Mouse (Mus musculus) hindbrain, embryonic 15.5 days (tissue): Measurements from ENCODE around the gene Sct. TPM values are rescaled to one million over a fixed set of nuclear protein-coding genes. Genes with fewer than 3 reads are reported as not detected.
A peak's percentile ranks its signal among the peaks of the same experiment; 100 is the strongest.

Experiments
- ATAC-seq: fragments of 200-750 bp; cut with Nextera tagmentation; 2 replicates; pipeline ENCODE4 v1.8.0; 2017; ENCODE audit warnings: low read depth, moderate number of reproducible peaks, moderate TSS enrichment; ENCODE audit not compliant: low FRiP score
- H3K27ac ChIP-seq: fragments of 300-500 bp; sonication (generic); replicated peaks from 2 replicates; pipeline ENCODE4 v1.5.1; 2015; ENCODE audit warnings: mild to moderate bottlenecking, inconsistent platforms
- H3K27me3 ChIP-seq: fragments of 300-500 bp; sonication (generic); 2 replicates; pipeline ENCODE4 v1.6.1; 2015; ENCODE audit warnings: control low read depth, inconsistent platforms
- H3K36me3 ChIP-seq: fragments of 300-500 bp; sonication (generic); 2 replicates; pipeline ENCODE4 v1.6.1; 2015; ENCODE audit warnings: control low read depth, inconsistent platforms
- H3K4me1 ChIP-seq: fragments of 300-500 bp; sonication (generic); replicated peaks from 2 replicates; pipeline ENCODE4 v1.6.1; 2015; ENCODE audit warnings: control low read depth, inconsistent platforms
- H3K4me2 ChIP-seq: fragments of 300-500 bp; sonication (generic); 2 replicates; pipeline ENCODE4 v1.6.1; 2015; ENCODE audit warnings: moderate library complexity, mild to moderate bottlenecking, inconsistent platforms
- H3K4me3 ChIP-seq: fragments of 300-500 bp; sonication (generic); 2 replicates; pipeline ENCODE4 v1.5.1; 2015; ENCODE audit warnings: mild to moderate bottlenecking, inconsistent platforms
- H3K9ac ChIP-seq: fragments of 300-500 bp; sonication (generic); 2 replicates; pipeline ENCODE4 v1.6.1; 2015; ENCODE audit warnings: inconsistent platforms
- H3K9me3 ChIP-seq: fragments of 300-500 bp; sonication (generic); 2 replicates; pipeline ENCODE4 v1.6.1; 2016; ENCODE audit warnings: control low read depth, inconsistent platforms
- WGBS: fragments of 180-500 bp; shearing (Covaris S2); methylation state at CpG from one replicate; pipeline ENCODE4 v1.1.7; 2015; 5-methylcytosine and 5-hydroxymethylcytosine counted together
- polyA plus RNA-seq: library from polyadenylated mRNA; unstranded; fragments of >200 nt; fragmentation: Nextera tagmentation; extraction: Ambion mirVana; gene quantifications from 2 replicates; pipeline ENCODE4 v1.2.1, GENCODE M21; 2015

Sct gene
- polyA plus RNA-seq, 1 experiment from 2014 or later = 2.8 TPM

DNA sequence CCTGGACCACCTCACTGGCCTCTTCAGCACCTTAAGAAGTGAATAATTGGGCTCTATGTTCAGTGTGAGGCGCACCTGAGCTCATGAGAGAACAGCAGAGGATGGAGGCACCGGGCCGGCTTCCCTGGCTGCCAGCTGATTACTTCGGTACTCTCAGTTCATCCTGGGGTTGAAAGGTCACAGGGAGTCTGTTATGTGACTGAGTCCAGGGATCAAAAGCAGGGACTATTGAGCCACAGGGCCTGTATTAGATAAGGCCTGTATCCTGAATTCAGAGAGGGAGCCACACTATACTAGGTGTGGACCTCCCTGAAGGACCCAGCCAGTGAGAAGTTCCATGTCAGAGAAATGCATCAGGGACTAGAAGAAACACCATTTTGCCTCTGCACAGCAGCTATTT lies 25.6 kb upstream of the Sct start:
- ATAC-seq = no peak
- WGBS = 94% methylated on average over 4 of the region's 4 CpGs
- Histone ChIP-seq H3K27ac (no peak overlapping the region), H3K36me3 (peaks cover 93% of the 10 kb centered on the region), H3K4me3 (no peak overlapping the region), H3K27me3 (no peaks in the 10 kb centered on the region), H3K9ac (no peak overlapping the region), H3K4me2 (no peak overlapping the region), H3K4me1 (no peaks in the 10 kb centered on the region), H3K9me3 (no peaks in the 10 kb centered on the region)

DNA sequence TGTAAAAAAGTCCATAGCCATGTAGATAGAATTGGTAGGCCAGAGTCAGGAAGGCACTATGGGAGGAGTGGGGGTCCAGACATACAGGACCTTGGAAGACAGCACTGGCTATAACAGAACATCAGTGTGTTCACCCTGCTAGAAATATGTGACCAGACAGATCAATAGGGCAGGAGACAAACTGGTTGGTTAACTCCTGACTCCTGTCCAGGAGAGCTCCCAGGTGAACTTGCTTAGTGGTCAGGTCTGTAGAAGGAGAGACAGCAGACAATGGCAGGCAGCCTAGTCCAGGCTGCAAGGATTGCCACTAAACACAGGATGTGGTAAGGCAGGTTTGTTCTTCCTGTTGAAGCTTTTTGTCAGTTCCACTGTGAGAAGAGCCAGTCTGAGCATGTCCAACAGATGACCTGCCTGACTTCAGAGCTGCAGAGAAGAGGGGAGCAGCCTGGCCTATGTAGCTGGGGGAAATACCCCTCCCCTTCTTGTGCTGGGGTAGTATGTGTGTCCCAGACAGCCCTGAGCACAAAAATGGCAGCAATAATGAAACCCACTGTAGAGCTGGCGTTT lies 23.9 kb upstream of the Sct start:
- peaks cover 81% of the 10 kb centered on the region for H3K36me3 ChIP-seq
- WGBS = 88% methylated on average over 1 of the region's 1 CpGs
- no peak overlapping the region for H3K4me3 ChIP-seq
- no peaks in the 10 kb centered on the region for H3K27me3 ChIP-seq
- no peaks in the 10 kb centered on the region for H3K9me3 ChIP-seq
- H3K9ac ChIP-seq = no peak overlapping the region
- no peak overlapping the region for H3K27ac ChIP-seq
- no peak overlapping the region for H3K4me2 ChIP-seq
- no peak for ATAC-seq
- H3K4me1 ChIP-seq = no peaks in the 10 kb centered on the region

DNA sequence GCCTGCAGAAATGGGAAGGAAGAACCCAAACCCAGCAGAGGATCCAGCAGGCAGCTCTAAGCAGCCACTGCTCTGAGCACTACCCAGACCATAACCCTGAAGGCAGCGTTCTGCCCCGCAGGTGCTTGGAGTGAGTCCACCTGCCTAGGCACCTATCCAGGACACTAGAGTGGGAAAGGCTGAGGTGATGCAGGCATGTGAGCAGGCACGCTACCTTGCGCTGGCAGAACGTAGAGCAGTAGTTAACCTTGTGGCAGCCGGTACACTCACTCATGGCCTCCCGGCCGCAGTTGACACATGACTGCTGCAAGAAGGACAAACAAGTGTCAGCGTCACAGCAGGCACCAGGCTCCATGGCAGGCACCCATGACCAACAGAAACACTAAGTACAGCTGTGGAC lies 22.5 kb upstream of the Sct start:
- WGBS = 94% methylated on average over 9 of the region's 9 CpGs
- no peaks in the 10 kb centered on the region for H3K9me3 ChIP-seq
- no peak overlapping the region for H3K4me3 ChIP-seq
- ATAC-seq = no peak
- H3K9ac ChIP-seq = no peak overlapping the region
- H3K4me2 ChIP-seq = no peak overlapping the region
- H3K27ac ChIP-seq = no peak overlapping the region
- peaks cover 76% of the 10 kb centered on the region for H3K36me3 ChIP-seq
- H3K27me3 ChIP-seq = no peaks in the 10 kb centered on the region; the same call in 1 of the 2 replicates
- no peaks in the 10 kb centered on the region for H3K4me1 ChIP-seq

DNA sequence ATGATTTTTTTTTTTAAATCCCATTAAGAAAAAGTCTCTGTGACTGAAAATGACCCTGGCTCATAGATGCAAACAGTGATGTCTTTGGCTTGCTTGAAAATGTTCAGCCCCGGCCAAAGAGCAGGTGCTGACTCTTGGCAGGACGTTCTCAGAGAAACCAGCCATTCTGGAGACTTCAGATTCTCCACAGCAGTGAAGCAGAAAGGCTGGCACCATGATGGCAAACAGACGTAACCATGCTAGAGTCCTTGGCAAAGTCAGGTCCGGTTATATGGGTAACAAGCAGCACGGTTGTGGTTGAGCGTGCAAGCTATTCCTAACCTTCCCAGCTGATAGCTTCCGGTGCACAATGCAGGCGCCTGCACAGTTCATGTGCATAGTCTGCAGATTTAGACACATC lies 20.2 kb upstream of the Sct start:
- no peak overlapping the region for H3K4me2 ChIP-seq

DNA sequence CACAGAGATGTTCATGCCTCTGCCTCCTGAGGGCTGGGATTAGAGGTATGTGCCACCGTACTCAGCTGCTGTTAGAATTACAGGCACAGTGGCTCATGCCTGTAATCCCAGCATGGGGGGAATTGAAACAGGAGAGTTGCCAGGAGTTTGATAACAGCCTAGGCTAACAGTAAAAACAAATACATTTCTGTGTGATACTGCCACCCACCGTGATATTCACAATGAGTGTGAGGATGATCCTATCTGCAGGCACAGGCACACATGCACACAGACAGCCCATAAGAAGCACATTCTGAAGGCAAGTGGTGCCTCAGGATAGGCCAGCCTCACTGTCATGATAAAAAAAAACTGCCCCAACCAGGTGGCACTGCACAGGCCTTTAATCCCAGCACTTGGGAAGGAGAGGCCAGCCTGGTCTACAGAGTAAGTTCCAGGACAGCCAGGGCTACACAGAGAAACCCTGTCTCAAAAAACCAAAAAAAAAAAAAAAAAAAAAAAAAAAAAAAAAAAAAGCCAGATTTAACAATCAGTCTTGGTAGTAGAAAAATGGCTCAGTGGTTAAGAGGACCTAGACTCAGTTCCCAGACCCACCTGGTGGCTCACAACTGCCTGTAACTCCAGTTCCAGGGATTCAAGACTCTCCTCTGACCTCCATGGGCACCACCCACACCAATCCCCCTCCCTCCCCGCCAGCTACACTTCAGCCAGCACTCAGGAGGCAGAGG lies 19.2 kb upstream of the Sct start:
- no peak for ATAC-seq
- H3K36me3 ChIP-seq = peaks cover 46% of the 10 kb centered on the region
- peaks cover 16% of the 10 kb centered on the region for H3K4me1 ChIP-seq
- H3K9me3 ChIP-seq = no peaks in the 10 kb centered on the region
- WGBS = 71% methylated on average over 3 of the region's 3 CpGs
- no peak overlapping the region for H3K9ac ChIP-seq
- no peak overlapping the region for H3K27ac ChIP-seq
- H3K4me2 ChIP-seq = no peak overlapping the region
- H3K4me3 ChIP-seq = no peak overlapping the region
- peaks cover 32% of the 10 kb centered on the region for H3K27me3 ChIP-seq

More for the DNA sequence above, 20.2 kb upstream of the Sct start:
- H3K4me1 ChIP-seq = peaks cover 5% of the 10 kb centered on the region
- H3K9ac ChIP-seq = no peak overlapping the region
- no peaks in the 10 kb centered on the region for H3K9me3 ChIP-seq
- no peak overlapping the region for H3K4me3 ChIP-seq
- no peak overlapping the region for H3K27ac ChIP-seq
- 95% methylated on average over 8 of the region's 8 CpGs for WGBS
- peaks cover 21% of the 10 kb centered on the region for H3K27me3 ChIP-seq
- peaks cover 56% of the 10 kb centered on the region for H3K36me3 ChIP-seq
- ATAC-seq = no peak

DNA sequence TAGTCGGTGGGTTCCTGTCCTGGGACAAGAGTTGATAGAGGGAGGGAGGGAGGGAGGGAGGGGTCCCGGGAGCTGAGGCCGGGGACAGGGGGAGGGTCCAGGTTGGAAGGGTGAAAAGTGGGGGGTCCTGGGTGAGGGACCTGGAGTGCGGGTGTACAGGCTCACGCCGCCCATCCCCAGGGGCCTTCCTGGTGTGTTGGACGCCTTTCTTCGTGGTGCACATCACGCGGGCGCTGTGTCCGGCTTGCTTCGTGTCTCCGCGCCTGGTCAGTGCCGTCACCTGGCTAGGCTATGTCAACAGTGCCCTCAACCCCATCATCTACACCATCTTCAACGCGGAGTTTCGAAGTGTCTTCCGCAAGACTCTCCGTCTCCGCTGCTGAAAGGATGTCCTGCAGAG lies 15.5 kb upstream of the Sct start:
- no peak overlapping the region for H3K27ac ChIP-seq
- no peak overlapping the region for H3K9ac ChIP-seq
- peak overlapping the region; percentile 31 for H3K4me3 ChIP-seq
- H3K9me3 ChIP-seq = no peaks in the 10 kb centered on the region
- peaks cover 34% of the 10 kb centered on the region for H3K4me1 ChIP-seq
- peaks cover 12% of the 10 kb centered on the region for H3K36me3 ChIP-seq
- H3K4me2 ChIP-seq = peak overlapping the region; percentile 62
- peaks cover 57% of the 10 kb centered on the region for H3K27me3 ChIP-seq
- 9% methylated on average over 22 of the region's 22 CpGs for WGBS
- ATAC-seq = no peak

DNA sequence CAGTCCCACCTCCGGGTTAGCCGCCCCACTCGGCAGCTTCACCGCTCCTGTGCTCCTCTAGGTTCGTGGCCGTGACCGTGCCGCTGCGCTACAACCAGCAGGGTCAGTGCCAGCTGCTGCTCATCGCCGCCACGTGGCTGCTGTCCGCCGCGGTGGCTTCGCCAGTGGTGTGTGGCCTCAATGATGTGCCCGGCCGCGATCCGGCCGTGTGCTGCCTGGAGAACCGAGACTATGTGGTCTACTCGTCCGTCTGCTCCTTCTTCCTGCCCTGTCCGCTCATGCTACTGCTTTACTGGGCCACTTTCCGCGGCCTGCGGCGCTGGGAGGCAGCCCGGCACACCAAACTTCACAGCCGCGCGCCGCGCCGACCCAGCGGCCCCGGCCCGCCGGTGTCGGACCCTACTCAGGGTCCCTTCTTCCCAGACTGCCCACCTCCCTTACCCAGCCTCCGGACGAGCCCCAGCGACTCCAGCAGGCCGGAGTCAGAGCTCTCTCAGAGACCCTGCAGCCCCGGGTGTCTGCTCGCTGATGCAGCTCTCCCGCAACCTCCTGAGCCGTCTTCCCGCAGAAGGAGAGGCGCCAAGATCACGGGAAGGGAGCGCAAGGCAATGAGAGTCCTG lies 15.0 kb upstream of the Sct start:
- peak overlapping the region; percentile 31 for H3K4me3 ChIP-seq
- no peak overlapping the region; the same call in 1 of the 2 replicates for H3K9ac ChIP-seq
- H3K27ac ChIP-seq = no peak overlapping the region
- no peaks in the 10 kb centered on the region for H3K9me3 ChIP-seq
- H3K4me2 ChIP-seq = peak overlapping the region; percentile 62
- H3K36me3 ChIP-seq = peaks cover 7% of the 10 kb centered on the region
- ATAC-seq = no peak; the same call in 1 of the 2 replicates
- H3K4me1 ChIP-seq = peaks cover 34% of the 10 kb centered on the region
- H3K27me3 ChIP-seq = peaks cover 57% of the 10 kb centered on the region
- WGBS = 2% methylated on average over 53 of the region's 53 CpGs

DNA sequence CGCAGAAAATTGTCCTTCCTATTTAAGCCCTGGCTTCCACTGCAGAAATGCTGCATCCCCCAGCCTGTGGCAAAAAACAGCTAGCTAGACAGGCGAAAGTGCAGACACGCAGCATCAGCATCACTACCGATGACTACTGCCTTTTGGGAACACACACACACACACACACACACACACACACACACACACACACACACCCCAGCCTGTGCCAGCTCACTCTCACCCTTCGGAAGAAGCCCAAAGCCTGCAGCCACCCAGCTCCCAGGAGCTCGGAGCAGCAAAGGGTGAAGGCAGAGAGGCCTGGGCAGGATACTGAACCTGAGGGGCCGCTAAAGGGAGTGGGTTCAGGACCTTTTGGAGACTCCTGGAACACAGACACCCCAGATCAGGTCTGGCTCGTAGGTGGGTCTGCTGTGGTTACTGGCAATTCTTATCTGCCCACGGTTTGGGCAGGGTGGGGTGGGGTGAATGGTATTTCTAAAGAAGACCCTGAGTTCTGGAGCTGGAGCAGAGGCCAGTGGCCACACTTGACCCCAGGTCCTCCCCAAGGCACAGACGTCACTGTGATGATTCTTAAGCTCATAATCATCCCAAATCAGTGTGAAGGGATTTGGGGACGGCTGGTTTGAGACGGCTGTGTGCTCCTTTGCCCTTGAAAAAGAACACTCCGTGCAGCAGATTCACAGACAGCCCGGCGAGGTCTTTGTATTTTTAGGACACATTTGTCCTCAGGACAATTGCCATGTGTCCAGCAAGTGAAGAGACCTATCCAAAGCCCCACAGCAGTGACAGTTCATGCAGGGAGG lies 13.9 kb upstream of the Sct start:
- no peaks in the 10 kb centered on the region for H3K9me3 ChIP-seq
- H3K4me1 ChIP-seq = peaks cover 34% of the 10 kb centered on the region
- no peak overlapping the region for H3K27ac ChIP-seq
- peaks cover 7% of the 10 kb centered on the region for H3K36me3 ChIP-seq
- H3K4me2 ChIP-seq = peak overlapping the region; percentile 99
- peak overlapping the region; percentile 61; the same call in 1 of the 2 replicates for H3K9ac ChIP-seq
- H3K4me3 ChIP-seq = peak overlapping the region; percentile 57
- H3K27me3 ChIP-seq = peaks cover 57% of the 10 kb centered on the region
- WGBS = 32% methylated on average over 15 of the region's 15 CpGs
- ATAC-seq = peak; percentile 11; the same call in 1 of the 2 replicates

DNA sequence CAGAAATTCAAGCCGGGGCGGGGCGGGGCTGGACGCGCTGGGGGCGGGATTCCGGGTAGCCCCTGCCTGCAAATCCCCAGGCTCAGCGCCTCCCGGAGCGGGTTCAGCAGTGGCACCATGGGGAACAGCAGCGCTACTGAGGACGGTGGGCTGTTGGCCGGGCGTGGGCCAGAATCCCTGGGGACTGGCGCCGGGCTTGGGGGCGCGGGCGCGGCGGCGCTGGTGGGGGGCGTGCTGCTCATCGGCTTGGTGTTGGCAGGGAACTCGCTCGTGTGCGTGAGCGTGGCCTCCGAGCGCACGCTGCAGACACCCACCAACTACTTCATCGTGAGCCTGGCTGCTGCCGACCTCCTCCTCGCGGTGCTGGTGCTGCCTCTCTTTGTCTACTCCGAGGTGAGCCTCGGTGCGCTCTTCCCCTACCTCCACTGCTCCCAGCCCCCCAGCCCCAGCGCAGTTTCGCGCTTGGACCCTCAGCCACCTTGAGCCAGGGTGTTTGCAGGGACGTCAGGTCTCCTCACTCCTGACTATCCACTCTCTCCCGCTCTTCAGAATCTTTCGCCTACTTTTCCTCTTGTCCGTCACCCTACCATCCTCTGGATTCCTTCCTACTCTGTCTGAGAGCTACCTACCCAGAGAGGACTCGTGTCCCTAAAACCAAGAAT lies 13.1 kb upstream of the Sct start, which contains the start of gene Drd4:
Gene Drd4, plus strand, starts transcription at position 86 of the 662 bp plus-strand sequence.
- Histone ChIP-seq H3K4me2 (peak within 1 kb of the TSS; percentile 99), H3K27ac (no peak within 1 kb of the TSS), H3K9me3 (no peaks in the 10 kb centered on the region), H3K9ac (peak within 1 kb of the TSS; percentile 61), H3K4me1 (peaks cover 34% of the 10 kb centered on the region), H3K36me3 (peaks cover 4% of the 10 kb centered on the region), H3K4me3 (peak within 1 kb of the TSS; percentile 57), H3K27me3 (peaks cover 57% of the 10 kb centered on the region)
- WGBS = 2% methylated on average over 46 of the region's 46 CpGs
- ATAC-seq = peak; percentile 53; the same call in 1 of the 2 replicates

DNA sequence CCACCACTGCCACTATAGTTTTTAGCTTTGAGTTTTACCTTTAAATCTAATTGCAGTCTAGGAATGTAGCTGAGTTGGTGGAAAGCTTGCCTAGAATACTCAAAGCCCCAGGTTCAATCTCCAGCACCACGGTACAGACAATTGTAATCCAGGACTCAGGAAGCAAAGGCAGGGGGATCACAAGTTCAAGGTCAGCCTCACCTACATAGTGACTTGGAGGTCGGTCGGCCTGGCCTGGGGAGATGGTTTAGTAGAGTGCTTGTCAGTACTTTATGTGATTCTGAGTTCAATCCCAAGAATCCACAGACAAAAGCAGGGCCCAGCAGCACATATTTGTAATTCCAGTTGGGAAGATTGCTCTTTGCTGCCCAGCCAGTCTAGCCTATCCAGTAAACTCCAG lies 9.1 kb upstream of the Sct start:
- Histone ChIP-seq H3K27ac (no peak overlapping the region), H3K9ac (no peak overlapping the region), H3K4me2 (no peak overlapping the region), H3K4me1 (peaks cover 17% of the 10 kb centered on the region), H3K36me3 (no peaks in the 10 kb centered on the region), H3K4me3 (no peak overlapping the region), H3K27me3 (peaks cover 24% of the 10 kb centered on the region), H3K9me3 (no peaks in the 10 kb centered on the region)
- WGBS = 85% methylated on average over 3 of the region's 3 CpGs
- no peak for ATAC-seq

DNA sequence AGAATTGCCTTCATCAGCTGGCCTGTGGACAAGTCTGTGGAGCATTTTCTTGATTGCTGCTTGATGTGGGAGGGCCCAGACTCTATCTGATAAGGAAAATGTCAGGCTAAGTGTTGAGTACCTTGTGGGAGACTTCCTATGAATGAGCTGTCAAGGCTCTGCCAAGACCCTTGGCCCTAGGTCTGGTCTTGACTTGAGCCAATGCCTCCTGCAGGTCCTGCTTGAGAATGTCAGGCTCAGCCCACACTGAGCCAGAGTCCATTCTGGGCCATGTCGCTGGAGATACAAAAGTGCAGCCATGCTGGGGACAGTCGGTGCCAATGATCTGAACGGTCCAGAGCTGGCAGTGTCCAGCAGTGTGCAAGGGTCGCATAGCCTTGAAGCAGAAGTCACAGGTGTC lies 3.8 kb upstream of the Sct start:
- Histone ChIP-seq H3K4me3 (no peak overlapping the region), H3K9me3 (no peaks in the 10 kb centered on the region), H3K36me3 (no peaks in the 10 kb centered on the region), H3K27me3 (no peaks in the 10 kb centered on the region), H3K4me2 (no peak overlapping the region), H3K9ac (no peak overlapping the region), H3K4me1 (peaks cover 10% of the 10 kb centered on the region), H3K27ac (no peak overlapping the region)
- WGBS = 89% methylated on average over 4 of the region's 4 CpGs
- ATAC-seq = no peak
